Mouse (Mus musculus) heart, postnatal 0 days (tissue): ENCODE measurements around the gene Nfatc3. TPM values are rescaled to one million over a fixed set of nuclear protein-coding genes. Genes with fewer than 3 reads are reported as not detected.

Experiments used
- ATAC-seq: fragments of 200-750 bp; cut with Nextera tagmentation; 2 replicates; pipeline ENCODE4 v1.8.0; 2017; ENCODE audit warnings: low read depth, moderate number of reproducible peaks, moderate library complexity; ENCODE audit not compliant: insufficient read depth
- DNase-seq: peaks from one replicate; pipeline ENCODE4 v3.0.0-alpha.2; 2016; ENCODE audit warnings: low spot score
- H3K27ac ChIP-seq: fragments of 300-500 bp; sonication (generic); 2 replicates; pipeline ENCODE4 v1.5.1; 2014; ENCODE audit warnings: low read depth, mild to moderate bottlenecking
- H3K27me3 ChIP-seq: fragments of 300-500 bp; sonication (generic); 2 replicates; pipeline ENCODE4 v1.6.1; 2014; ENCODE audit warnings: low read length, mixed read lengths; ENCODE audit not compliant: control insufficient read depth, insufficient read depth
- H3K36me3 ChIP-seq: fragments of 300-500 bp; sonication (generic); replicated peaks from 2 replicates; pipeline ENCODE4 v1.6.1; 2014; ENCODE audit warnings: low read length, mixed read lengths; ENCODE audit not compliant: control insufficient read depth, insufficient read depth
- H3K4me1 ChIP-seq: fragments of 300-500 bp; sonication (generic); 2 replicates; pipeline ENCODE4 v1.6.1; 2014; ENCODE audit warnings: antibody characterized with exemption; ENCODE audit not compliant: control insufficient read depth, insufficient read depth
- H3K4me2 ChIP-seq: fragments of 300-500 bp; sonication (generic); 2 replicates; pipeline ENCODE4 v1.6.1; 2014; ENCODE audit warnings: low read depth, mild to moderate bottlenecking, low read length, moderate library complexity
- H3K4me3 ChIP-seq: fragments of 300-500 bp; sonication (generic); 2 replicates; pipeline ENCODE4 v1.5.1; 2014; ENCODE audit warnings: low read depth, low read length
- H3K9ac ChIP-seq: fragments of 300-500 bp; sonication (generic); replicated peaks from 2 replicates; pipeline ENCODE4 v1.6.1; 2014; ENCODE audit warnings: low read depth, low read length, mixed read lengths
- H3K9me3 ChIP-seq: fragments of 300-500 bp; sonication (generic); replicated peaks from 2 replicates; pipeline ENCODE4 v1.6.1; 2016; ENCODE audit warnings: low read length; ENCODE audit not compliant: control insufficient read depth
- CTCF ChIP-seq: IDR thresholded peaks from 2 replicates; pipeline ENCODE4 v1.5.1; 2016; ENCODE audit warnings: antibody characterized with exemption, control low read depth, low read depth
- EP300 ChIP-seq: IDR thresholded peaks from 2 replicates; pipeline ENCODE4 v1.6.1; 2016; ENCODE audit warnings: antibody characterized with exemption, low read depth
- WGBS: fragments of 180-500 bp; shearing (Covaris S2); extraction: QIAGEN DNeasy Blood & Tissue Kit; methylation state at CpG from one replicate; pipeline ENCODE4 v1.1.7; 2014; 5-methylcytosine and 5-hydroxymethylcytosine counted together
- polyA plus RNA-seq: library from polyadenylated mRNA; unstranded; fragments of >200 nt; fragmentation: Nextera tagmentation; extraction: Ambion mirVana; gene quantifications from 2 replicates; pipeline ENCODE4 v1.2.1, GENCODE M21; 2015
- total RNA-seq: library from RNA; depleted of rRNA; stranded (reverse); fragments of >200 nt; gene quantifications from 2 replicates; pipeline ENCODE4 v1.2.3, GENCODE M21; 2014; ENCODE audit warnings: low replicate concordance

Gene Nfatc3
- total and polyA plus RNA-seq, 2 experiments from 2014 or later = 2.0 to 26.6 TPM

GRCm38 (mm10) chr8:106076612-106077011, 18.0 kb downstream of the Nfatc3 start:
- Histone ChIP-seq H3K27ac (no peak overlapping the region), H3K27me3 (no peaks in the 10 kb centered on the region), H3K9ac (no peak overlapping the region), H3K36me3 (peaks cover 9% of the 10 kb centered on the region; the same call in 1 of the 2 replicates), H3K4me2 (no peak overlapping the region), H3K4me3 (no peak overlapping the region), H3K9me3 (no peaks in the 10 kb centered on the region), H3K4me1 (no peaks in the 10 kb centered on the region)
- ATAC-seq (no peak), DNase-seq (peak; percentile 16)
- no peak for TF ChIP-seq EP300
- TF ChIP-seq CTCF = peak; percentile 48
- WGBS = 74% methylated on average over 5 of the region's 5 CpGs

DNA sequence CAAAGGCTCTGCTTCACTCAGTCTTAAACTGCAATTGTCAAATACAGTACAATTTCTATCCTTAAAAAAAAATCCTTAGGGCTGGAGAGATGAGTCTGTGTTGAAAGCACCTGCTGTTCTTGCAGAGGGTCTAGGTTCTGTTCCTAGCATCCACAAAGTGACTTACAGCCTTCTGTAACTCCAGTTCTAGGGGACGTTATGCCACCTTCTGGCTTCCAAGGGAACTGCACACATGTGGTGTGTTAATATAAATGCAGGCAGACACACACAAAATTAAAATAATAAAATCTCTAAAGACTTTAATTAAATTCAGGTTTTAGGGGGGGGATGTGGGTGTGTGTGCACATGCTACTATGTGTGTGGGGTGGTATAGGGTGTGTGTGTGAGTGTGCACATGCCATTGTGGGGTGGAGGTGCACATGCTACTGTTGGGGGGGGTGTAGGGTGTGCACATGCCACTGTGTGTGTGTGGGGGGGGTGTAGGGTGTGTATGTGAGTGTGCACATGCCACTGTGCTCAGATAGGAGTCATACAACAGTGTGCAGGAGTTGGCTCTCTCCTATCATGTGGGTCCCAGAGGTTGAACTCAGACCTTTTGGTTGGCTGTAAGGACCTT, 18.9 kb downstream of the Nfatc3 start:
- H3K27ac ChIP-seq = no peak overlapping the region
- H3K4me1 ChIP-seq = no peaks in the 10 kb centered on the region
- no peak for DNase-seq
- no peak overlapping the region for H3K4me2 ChIP-seq
- TF ChIP-seq CTCF (peak; percentile 3; the same call in 1 of the 2 replicates), EP300 (no peak)
- no peak overlapping the region for H3K9ac ChIP-seq
- H3K4me3 ChIP-seq = no peak overlapping the region
- no peaks in the 10 kb centered on the region for H3K27me3 ChIP-seq
- H3K9me3 ChIP-seq = no peaks in the 10 kb centered on the region
- ATAC-seq = no peak
- 77% methylated on average over 1 of the region's 1 CpGs for WGBS
- peaks cover 11% of the 10 kb centered on the region; the same call in 1 of the 2 replicates for H3K36me3 ChIP-seq

- no peaks in the 10 kb centered on the region for H3K27me3 ChIP-seq
- H3K27ac ChIP-seq = no peak overlapping the region
- no peak overlapping the region for H3K9ac ChIP-seq
- DNase-seq = no peak
- no peaks in the 10 kb centered on the region for H3K4me1 ChIP-seq
- TF ChIP-seq CTCF (no peak), EP300 (no peak)
- H3K9me3 ChIP-seq = no peaks in the 10 kb centered on the region
- peaks cover 39% of the 10 kb centered on the region for H3K36me3 ChIP-seq
- 83% methylated on average over 4 of the region's 4 CpGs for WGBS
- H3K4me3 ChIP-seq = no peak overlapping the region
- H3K4me2 ChIP-seq = no peak overlapping the region
- ATAC-seq = no peak
Observed at GRCm38 (mm10) chr8:106102321-106102720, 43.7 kb downstream of the Nfatc3 start.

DNA sequence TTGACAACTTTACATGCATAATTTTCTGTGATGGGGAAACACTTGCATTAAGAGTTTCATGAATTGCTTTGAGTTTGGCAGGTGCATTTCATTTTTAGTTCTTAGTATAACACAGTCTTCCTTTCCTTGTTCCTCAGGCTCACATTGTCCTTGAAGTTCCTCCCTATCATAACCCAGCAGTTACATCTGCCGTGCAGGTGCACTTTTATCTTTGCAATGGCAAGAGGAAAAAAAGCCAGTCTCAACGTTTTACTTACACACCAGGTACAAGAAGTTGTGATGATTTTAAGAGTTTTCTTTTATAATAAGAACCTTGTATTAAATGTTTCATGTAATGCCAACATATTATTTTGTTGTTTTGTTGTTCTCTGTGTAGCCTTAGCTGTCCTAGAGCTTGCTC, 45.2 kb downstream of the Nfatc3 start:
- TF ChIP-seq EP300 = no peak
- TF ChIP-seq CTCF = no peak
- no peak for ATAC-seq
- no peak overlapping the region for H3K4me3 ChIP-seq
- no peak overlapping the region for H3K4me2 ChIP-seq
- H3K4me1 ChIP-seq = no peaks in the 10 kb centered on the region
- WGBS = 82% methylated on average over 2 of the region's 2 CpGs
- no peak overlapping the region for H3K9ac ChIP-seq
- no peak overlapping the region for H3K27ac ChIP-seq
- H3K36me3 ChIP-seq = peaks cover 50% of the 10 kb centered on the region
- H3K9me3 ChIP-seq = no peaks in the 10 kb centered on the region
- no peak for DNase-seq
- no peaks in the 10 kb centered on the region for H3K27me3 ChIP-seq

DNA sequence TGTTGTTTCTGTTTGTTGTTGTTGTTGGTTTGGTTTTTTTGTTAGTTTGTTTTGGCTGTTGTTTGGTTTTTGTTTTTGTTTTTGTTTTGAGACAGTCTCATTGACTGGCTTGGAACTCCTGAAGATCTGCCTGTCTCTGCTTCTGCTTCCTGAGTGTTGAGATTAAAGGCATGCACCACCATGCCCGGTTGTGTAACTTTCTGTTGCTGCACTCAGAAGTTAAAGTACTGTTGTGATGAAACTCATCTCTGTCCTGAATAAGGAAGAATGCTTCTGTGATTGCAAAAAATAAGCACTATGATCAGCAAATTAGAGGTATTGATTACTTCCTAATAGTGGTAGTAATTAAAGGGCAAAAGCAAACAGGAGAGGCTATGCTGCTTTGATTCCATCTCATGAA, 47.6 kb downstream of the Nfatc3 start:
- no peaks in the 10 kb centered on the region for H3K27me3 ChIP-seq
- no peak overlapping the region for H3K27ac ChIP-seq
- no peak for ATAC-seq

GRCm38 (mm10) chr8:106108080-106108479, 49.4 kb downstream of the Nfatc3 start:
- no peak overlapping the region for H3K27ac ChIP-seq
- H3K4me3 ChIP-seq = no peak overlapping the region
- H3K9ac ChIP-seq = no peak overlapping the region
- no peak for TF ChIP-seq EP300
- TF ChIP-seq CTCF = no peak
- no peaks in the 10 kb centered on the region for H3K27me3 ChIP-seq
- ATAC-seq = no peak
- 92% methylated on average over 4 of the region's 4 CpGs for WGBS
- no peaks in the 10 kb centered on the region for H3K9me3 ChIP-seq
- no peak overlapping the region for H3K4me2 ChIP-seq
- peaks cover 39% of the 10 kb centered on the region for H3K36me3 ChIP-seq
- no peak for DNase-seq
- no peaks in the 10 kb centered on the region for H3K4me1 ChIP-seq

More for the DNA sequence above, 47.6 kb downstream of the Nfatc3 start:
- Histone ChIP-seq H3K36me3 (peaks cover 49% of the 10 kb centered on the region), H3K4me1 (no peaks in the 10 kb centered on the region), H3K4me3 (no peak overlapping the region), H3K9ac (no peak overlapping the region), H3K4me2 (no peak overlapping the region), H3K9me3 (no peaks in the 10 kb centered on the region)
- WGBS = 63% methylated on average over 1 of the region's 1 CpGs
- no peak for TF ChIP-seq EP300
- no peak for TF ChIP-seq CTCF
- DNase-seq = no peak
